Mouse (Mus musculus) neutrophil, adult 5-6 weeks (primary cell): ENCODE results near the gene Grik3. TPM values are rescaled to one million over a fixed set of nuclear protein-coding genes. Genes with fewer than 3 reads are reported as not detected.

ENCODE experiments used
- ATAC-seq: fragments of 151-379, 151-347 bp; 2 replicates; pipeline ENCODE4 v1.8.0; 2017; ENCODE audit warnings: mild to moderate bottlenecking, moderate TSS enrichment; ENCODE audit not compliant: insufficient number of reproducible peaks, poor library complexity, low FRiP score, severe bottlenecking; ENCODE audit errors: extremely low read depth
- total RNA-seq: library from RNA; stranded (forward); fragments of 200-1000 nt; gene quantifications from 2 replicates; pipeline ENCODE4 v1.2.3, GENCODE M21; 2017

The Grik3 gene
- total RNA-seq, 1 experiment from 2014 or later: not detected

- ATAC-seq: no peak
Observed at GRCm38 (mm10) chr4:125489901-125490590, 454 bp upstream of the Grik3 start.

- ATAC-seq: no peak
Observed at GRCm38 (mm10) chr4:125491505-125492121, 1.1 kb downstream of the Grik3 start.

- no peak for ATAC-seq
Observed at GRCm38 (mm10) chr4:125492122-125492505, 1.6 kb downstream of the Grik3 start.

- no peak for ATAC-seq
Observed at GRCm38 (mm10) chr4:125492706-125493105, 2.2 kb downstream of the Grik3 start.

GRCm38 (mm10) chr4:125493124-125493523 is 2.6 kb downstream of the Grik3 start:
- ATAC-seq: no peak

GRCm38 (mm10) chr4:125495477-125495876 is 5.0 kb downstream of the Grik3 start:
- no peak for ATAC-seq

GRCm38 (mm10) chr4:125497001-125497400 is 6.5 kb downstream of the Grik3 start:
- no peak for ATAC-seq

- ATAC-seq: no peak
Observed at GRCm38 (mm10) chr4:125497471-125497870, 7.0 kb downstream of the Grik3 start.

- no peak for ATAC-seq
Observed at GRCm38 (mm10) chr4:125498866-125499265, 8.4 kb downstream of the Grik3 start.

- ATAC-seq: no peak
Observed at GRCm38 (mm10) chr4:125502861-125503260, 12.4 kb downstream of the Grik3 start.

- no peak for ATAC-seq
Observed at GRCm38 (mm10) chr4:125512434-125512833, 21.9 kb downstream of the Grik3 start.

GRCm38 (mm10) chr4:125515646-125516045 is 25.1 kb downstream of the Grik3 start:
- ATAC-seq: no peak

- ATAC-seq: no peak
Observed at GRCm38 (mm10) chr4:125516612-125517011, 26.1 kb downstream of the Grik3 start.

GRCm38 (mm10) chr4:125518861-125519260 is 28.4 kb downstream of the Grik3 start:
- ATAC-seq: no peak

- no peak for ATAC-seq
Observed at GRCm38 (mm10) chr4:125522931-125523330, 32.4 kb downstream of the Grik3 start.

GRCm38 (mm10) chr4:125525266-125525665 is 34.8 kb downstream of the Grik3 start:
- no peak for ATAC-seq

- ATAC-seq: no peak
Observed at GRCm38 (mm10) chr4:125526425-125526824, 35.9 kb downstream of the Grik3 start.

GRCm38 (mm10) chr4:125533965-125534364 is 43.5 kb downstream of the Grik3 start:
- no peak for ATAC-seq

GRCm38 (mm10) chr4:125534449-125534848 is 43.9 kb downstream of the Grik3 start:
- ATAC-seq: no peak

GRCm38 (mm10) chr4:125534991-125535401 is 44.5 kb downstream of the Grik3 start:
- no peak for ATAC-seq

- ATAC-seq: no peak
Observed at GRCm38 (mm10) chr4:125535465-125535864, 45.0 kb downstream of the Grik3 start.
